Mouse (Mus musculus): ENCODE data around the gene Snrk. TPM values are rescaled to one million over a fixed set of nuclear protein-coding genes. Genes with fewer than 3 reads are reported as not detected.

Snrk gene
- total RNA-seq, 2 experiments from 2014 or later: 127 to 163 TPM

DNA sequence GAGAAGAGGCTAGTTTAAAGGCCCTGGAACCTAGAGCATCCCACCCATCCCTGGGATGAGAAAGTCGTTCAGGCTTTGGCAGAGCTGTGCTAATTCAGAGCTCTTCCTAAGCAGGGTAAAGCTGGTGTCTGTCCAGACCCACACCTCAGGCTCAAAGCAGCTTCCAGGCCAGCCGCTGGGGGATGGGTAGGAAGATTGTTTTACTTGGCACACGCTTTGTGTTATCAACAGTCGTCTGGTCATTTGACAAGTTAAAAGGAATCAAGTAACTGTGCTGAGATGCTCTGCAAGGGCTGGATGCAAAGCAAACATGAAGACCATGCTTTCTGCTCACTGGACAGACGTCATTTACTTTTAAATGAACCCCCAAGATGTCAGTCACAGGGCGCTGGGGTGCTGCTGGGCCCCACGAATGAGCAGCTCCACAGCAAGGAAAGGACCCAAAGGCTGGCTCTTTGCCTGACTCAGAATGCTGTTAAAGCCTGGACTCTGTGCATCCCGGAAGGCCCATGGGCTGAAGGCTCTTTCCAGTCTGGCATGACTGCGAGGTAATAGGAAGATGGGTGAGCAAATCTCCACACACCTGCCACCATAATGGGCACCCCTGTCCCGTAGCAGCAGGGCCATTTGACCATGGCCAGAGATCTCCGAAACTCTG is 88.6 kb downstream of the Snrk start:
- intact Hi-C loops (cut with DNase I): no loop called here
- no peak for DNase-seq (ENCODE audit: low spot score)

DNA sequence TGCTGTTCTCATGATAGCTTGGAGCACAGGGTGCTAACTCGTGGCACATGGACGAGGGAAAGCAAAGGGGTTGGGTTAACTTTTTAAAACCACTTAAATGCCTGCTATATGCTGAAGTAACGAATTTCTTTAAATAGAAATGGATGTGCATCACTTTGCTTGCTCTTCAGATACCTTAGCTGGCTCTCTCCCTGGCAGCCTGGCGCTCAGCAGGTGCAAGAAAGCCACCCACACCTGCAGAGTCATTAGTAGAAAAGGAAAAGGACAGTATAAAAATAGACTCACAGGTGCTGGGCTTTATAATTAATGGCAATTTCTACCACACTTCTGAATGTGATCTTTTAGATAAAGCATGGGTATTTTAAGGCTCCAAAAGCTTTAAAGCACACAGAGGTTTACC is 91.2 kb downstream of the Snrk start:
- DNase-seq (ENCODE audit: low spot score): no peak
- intact Hi-C loops (cut with DNase I): no loop called here

DNA sequence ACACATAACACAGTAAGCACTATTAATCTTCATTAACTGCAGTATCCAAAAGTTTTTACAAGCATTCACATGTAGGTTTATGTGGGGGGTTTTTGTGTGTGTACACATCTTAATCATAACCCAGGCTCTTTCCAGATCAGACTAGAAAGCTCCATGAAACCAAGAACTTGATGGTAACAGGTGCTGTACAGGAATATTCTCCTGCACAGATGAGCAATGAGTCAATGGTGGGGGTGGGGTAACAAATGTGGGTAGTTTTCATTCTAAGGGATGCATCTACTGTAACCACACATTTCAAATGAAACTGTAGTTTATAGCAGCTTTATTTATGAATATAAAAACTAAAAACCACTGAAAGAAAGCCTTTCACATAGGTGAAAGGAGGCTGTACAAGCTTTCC is 98.1 kb downstream of the Snrk start:
- no peak for DNase-seq (ENCODE audit: low spot score)
- intact Hi-C loops (cut with DNase I): no loop called here

DNA sequence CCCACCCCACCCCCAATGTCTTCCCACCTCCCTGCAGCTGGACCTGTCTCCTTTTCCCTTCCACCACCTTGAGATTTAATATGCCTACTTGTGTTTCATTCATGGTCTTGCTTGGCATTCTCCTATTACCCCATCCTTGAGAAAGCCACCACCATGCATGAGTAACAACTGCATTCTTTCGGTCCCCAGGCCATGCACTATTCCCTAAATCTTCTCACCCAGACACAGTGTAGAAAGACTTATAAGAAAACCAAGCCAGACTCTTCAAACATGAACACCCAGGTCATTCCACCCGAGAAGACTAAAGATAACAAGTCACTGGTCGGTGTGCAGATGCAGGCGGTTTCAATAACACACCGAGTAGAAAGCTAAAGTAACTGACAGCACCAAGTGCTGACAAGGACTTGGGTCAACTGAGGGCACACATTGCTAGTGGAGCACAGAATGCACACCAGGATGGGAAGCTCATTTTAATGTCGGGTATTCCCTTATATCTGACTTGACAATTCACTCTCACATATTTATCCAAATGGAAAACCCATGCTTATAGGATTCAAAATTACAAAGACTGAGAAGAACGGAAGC is 100.0 kb downstream of the Snrk start:
- no peak for DNase-seq (ENCODE audit: low spot score)
- intact Hi-C loops (cut with DNase I): no loop called here

Other genes starting within 250 kb of the Snrk start
- 1 to 10 TPM; 2.5 to 3.7 TPM for gene Ackr2, start 218.9 kb upstream of the Snrk start, total RNA-seq (2021)
- not detected for gene Cyp8b1, start 201.0 kb upstream of the Snrk start, total RNA-seq (2021)
- under 1 TPM; 0.94 to 0.98 TPM for gene Fam198a, start 166.3 kb upstream of the Snrk start, total RNA-seq (2021)
- gene Pomgnt2, start 120.2 kb upstream of the Snrk start, total RNA-seq (2021): 10 to 100 TPM; 12.1 to 13.1 TPM
- gene Ano10, start 177.2 kb downstream of the Snrk start, total RNA-seq (2021): 100 to 1,000 TPM; 115 to 118 TPM
- 10 to 100 TPM; 62.2 to 64.2 TPM for gene Abhd5, start 234.3 kb downstream of the Snrk start, total RNA-seq (2021)